Mouse (Mus musculus) forebrain, embryonic 10.5 days (tissue): Measurements from ENCODE around the gene Tex264. TPM values are rescaled to one million over a fixed set of nuclear protein-coding genes. Genes with fewer than 3 reads are reported as not detected.
"Not testable (repeated sequence)": the region's sequence is repeated elsewhere in the genome, so short reads cannot be mapped to it uniquely, and the experiment has no call there.

Source experiments
- DNase-seq: peaks from one replicate; pipeline ENCODE4 v3.0.0-alpha.2; 2017; ENCODE audit warnings: low spot score; ENCODE audit errors: extremely low spot score
- H3K27ac ChIP-seq: fragments of 300-500 bp; sonication (generic); 2 replicates; pipeline ENCODE4 v1.5.1; 2016; ENCODE audit warnings: mild to moderate bottlenecking
- H3K27me3 ChIP-seq: fragments of 300-500 bp; sonication (generic); 2 replicates; pipeline ENCODE4 v1.6.1; 2016; ENCODE audit warnings: mild to moderate bottlenecking; ENCODE audit not compliant: poor library complexity, severe bottlenecking
- H3K36me3 ChIP-seq: fragments of 300-500 bp; sonication (generic); replicated peaks from 2 replicates; pipeline ENCODE4 v1.6.1; 2016; ENCODE audit warnings: mild to moderate bottlenecking, moderate library complexity
- H3K4me1 ChIP-seq: fragments of 300-500 bp; sonication (generic); 2 replicates; pipeline ENCODE4 v1.6.1; 2016
- H3K4me3 ChIP-seq: fragments of 300-500 bp; sonication (generic); 2 replicates; pipeline ENCODE4 v1.5.1; 2016; ENCODE audit warnings: mild to moderate bottlenecking, moderate library complexity
- H3K9me3 ChIP-seq: fragments of 300-500 bp; sonication (generic); 2 replicates; pipeline ENCODE4 v1.6.1; 2016; ENCODE audit warnings: mild to moderate bottlenecking, moderate library complexity
- WGBS: fragments of 180-500 bp; shearing (Covaris S2); methylation state at CpG from one replicate; pipeline ENCODE4 v1.1.7; 2016; 5-methylcytosine and 5-hydroxymethylcytosine counted together
- polyA plus RNA-seq: library from polyadenylated mRNA; unstranded; fragments of >200 nt; fragmentation: Nextera tagmentation; extraction: Ambion mirVana; gene quantifications from 2 replicates; pipeline ENCODE4 v1.2.1, GENCODE M21; 2016

The Tex264 gene
- polyA plus RNA-seq, 1 experiment from 2014 or later, result 25.6 TPM

GRCm38 (mm10) chr9:106657592-106657991, 28.1 kb downstream of the Tex264 start:
- no peak for DNase-seq
- 46% methylated on average over 5 of the region's 5 CpGs for WGBS
- peaks cover 62% of the 10 kb centered on the region for H3K4me1 ChIP-seq
- H3K36me3 ChIP-seq, result peaks cover 39% of the 10 kb centered on the region
- no peaks in the 10 kb centered on the region for H3K9me3 ChIP-seq
- no peak overlapping the region for H3K4me3 ChIP-seq
- H3K27me3 ChIP-seq, result peaks cover 45% of the 10 kb centered on the region
- no peak overlapping the region for H3K27ac ChIP-seq

GRCm38 (mm10) chr9:106656820-106657219, 28.9 kb downstream of the Tex264 start:
- 35% methylated on average over 5 of the region's 5 CpGs for WGBS
- no peak for DNase-seq

GRCm38 (mm10) chr9:106655884-106656720, 29.6 kb downstream of the Tex264 start, which contains the start of gene Grm2:
Gene Grm2 (minus strand): TSS chr9:106656082.
- Histone ChIP-seq H3K4me3 (peak within 1 kb of the TSS; percentile 56), H3K36me3 (peaks cover 24% of the 10 kb centered on the region), H3K9me3 (no peaks in the 10 kb centered on the region), H3K4me1 (peaks cover 58% of the 10 kb centered on the region), H3K27ac (peak within 1 kb of the TSS; percentile 26; the same call in 1 of the 2 replicates), H3K27me3 (peaks cover 45% of the 10 kb centered on the region)
- 1% methylated on average over 43 of the region's 44 CpGs for WGBS
- peak; percentile 81 for DNase-seq

More at GRCm38 (mm10) chr9:106656820-106657219, 28.9 kb downstream of the Tex264 start:
- Histone ChIP-seq H3K27me3 (peaks cover 45% of the 10 kb centered on the region), H3K4me1 (peaks cover 62% of the 10 kb centered on the region), H3K36me3 (peaks cover 31% of the 10 kb centered on the region), H3K4me3 (no peak overlapping the region), H3K27ac (no peak overlapping the region), H3K9me3 (no peaks in the 10 kb centered on the region)

GRCm38 (mm10) chr9:106652720-106653119, 33.0 kb downstream of the Tex264 start:
- no peak overlapping the region for H3K4me3 ChIP-seq

GRCm38 (mm10) chr9:106647226-106647625, 38.5 kb downstream of the Tex264 start:
- Histone ChIP-seq H3K36me3 (no peaks in the 10 kb centered on the region), H3K4me3 (no peak overlapping the region), H3K27ac (no peak overlapping the region), H3K4me1 (no peaks in the 10 kb centered on the region), H3K27me3 (peaks cover 8% of the 10 kb centered on the region; the same call in 1 of the 2 replicates), H3K9me3 (no peaks in the 10 kb centered on the region)
- 81% methylated on average over 27 of the region's 27 CpGs for WGBS
- no peak for DNase-seq

More at GRCm38 (mm10) chr9:106652720-106653119, 33.0 kb downstream of the Tex264 start:
- peaks cover 43% of the 10 kb centered on the region for H3K27me3 ChIP-seq
- H3K27ac ChIP-seq, result no peak overlapping the region
- no peaks in the 10 kb centered on the region for H3K9me3 ChIP-seq
- H3K36me3 ChIP-seq, result no peaks in the 10 kb centered on the region
- 83% methylated on average over 1 of the region's 1 CpGs for WGBS
- H3K4me1 ChIP-seq, result peaks cover 28% of the 10 kb centered on the region
- no peak for DNase-seq

- Histone ChIP-seq H3K27me3 (peaks cover 8% of the 10 kb centered on the region; the same call in 1 of the 2 replicates), H3K9me3 (no peaks in the 10 kb centered on the region), H3K4me3 (no peak overlapping the region), H3K36me3 (no peaks in the 10 kb centered on the region), H3K4me1 (no peaks in the 10 kb centered on the region), H3K27ac (no peak overlapping the region)
- WGBS, result 82% methylated on average over 9 of the region's 9 CpGs
- DNase-seq, result no peak
Observed at GRCm38 (mm10) chr9:106645684-106646271, 39.9 kb downstream of the Tex264 start.

GRCm38 (mm10) chr9:106643787-106644186, 41.9 kb downstream of the Tex264 start:
- Histone ChIP-seq H3K36me3 (no peaks in the 10 kb centered on the region), H3K4me3 (no peak overlapping the region), H3K9me3 (no peaks in the 10 kb centered on the region), H3K4me1 (no peaks in the 10 kb centered on the region), H3K27ac (no peak overlapping the region), H3K27me3 (peaks cover 8% of the 10 kb centered on the region; the same call in 1 of the 2 replicates)
- DNase-seq, result no peak
- 71% methylated on average over 6 of the region's 6 CpGs for WGBS

GRCm38 (mm10) chr9:106643128-106643527, 42.6 kb downstream of the Tex264 start:
- no peak overlapping the region for H3K27ac ChIP-seq
- H3K4me1 ChIP-seq, result no peaks in the 10 kb centered on the region
- no peaks in the 10 kb centered on the region for H3K9me3 ChIP-seq
- no peak overlapping the region for H3K4me3 ChIP-seq
- peak; percentile 77 for DNase-seq
- WGBS, result 36% methylated on average over 7 of the region's 7 CpGs
- H3K36me3 ChIP-seq, result no peaks in the 10 kb centered on the region
- peaks cover 8% of the 10 kb centered on the region; the same call in 1 of the 2 replicates for H3K27me3 ChIP-seq

- Histone ChIP-seq H3K9me3 (no peaks in the 10 kb centered on the region), H3K4me3 (no peak overlapping the region), H3K36me3 (no peaks in the 10 kb centered on the region), H3K27ac (no peak overlapping the region), H3K27me3 (no peaks in the 10 kb centered on the region), H3K4me1 (no peaks in the 10 kb centered on the region)
- WGBS, result 59% methylated on average over 5 of the region's 5 CpGs
- no peak for DNase-seq
Observed at GRCm38 (mm10) chr9:106641346-106641745, 44.4 kb downstream of the Tex264 start.

GRCm38 (mm10) chr9:106638154-106638553, 47.6 kb downstream of the Tex264 start:
- Histone ChIP-seq H3K4me1 (no peaks in the 10 kb centered on the region), H3K36me3 (no peaks in the 10 kb centered on the region), H3K9me3 (no peaks in the 10 kb centered on the region), H3K4me3 (no peak overlapping the region), H3K27ac (no peak overlapping the region), H3K27me3 (no peaks in the 10 kb centered on the region)
- no peak for DNase-seq
- WGBS, result 91% methylated on average over 8 of the region's 8 CpGs

GRCm38 (mm10) chr9:106632185-106632584, 53.5 kb downstream of the Tex264 start:
- no peaks in the 10 kb centered on the region for H3K4me1 ChIP-seq
- H3K27ac ChIP-seq, result no peak overlapping the region
- no peak for DNase-seq
- 63% methylated on average over 5 of the region's 5 CpGs for WGBS
- H3K36me3 ChIP-seq, result no peaks in the 10 kb centered on the region
- H3K9me3 ChIP-seq, result no peaks in the 10 kb centered on the region
- no peak overlapping the region for H3K4me3 ChIP-seq
- H3K27me3 ChIP-seq, result no peaks in the 10 kb centered on the region

- H3K9me3 ChIP-seq, DNase-seq, H3K27ac ChIP-seq, H3K36me3 ChIP-seq, H3K4me3 ChIP-seq, H3K4me1 ChIP-seq, H3K27me3 ChIP-seq: not testable (repeated sequence)
- WGBS, result 35% methylated on average over 8 of the region's 8 CpGs
Observed at GRCm38 (mm10) chr9:106627796-106628195, 57.9 kb downstream of the Tex264 start.

GRCm38 (mm10) chr9:106626282-106626681, 59.4 kb downstream of the Tex264 start, which contains the start of gene Iqcf6:
Gene Iqcf6 (plus strand): TSS chr9:106626582.
- H3K36me3 ChIP-seq, result no peaks in the 10 kb centered on the region
- no peak within 1 kb of the TSS for H3K27ac ChIP-seq
- H3K4me3 ChIP-seq, result no peak within 1 kb of the TSS
- WGBS, result 84% methylated on average over 2 of the region's 2 CpGs
- 0 out of 2 replicates have a peak, but pooled peaks cover 7% of the 10 kb centered on the region for H3K4me1 ChIP-seq
- H3K9me3 ChIP-seq, result no peaks in the 10 kb centered on the region
- DNase-seq, result no peak
- no peaks in the 10 kb centered on the region for H3K27me3 ChIP-seq
